Mouse (Mus musculus) liver, embryonic 14.5 days (tissue): ENCODE results near the gene Gm21746.
"Not testable (repeated sequence)": the region's sequence is repeated elsewhere in the genome, so short reads cannot be mapped to it uniquely, and the experiment has no call there.

ENCODE experiments used
- CTCF ChIP-seq: IDR thresholded peaks from 2 replicates; pipeline ENCODE4 v1.5.1; 2016; ENCODE audit warnings: antibody characterized with exemption, low read depth, control low read depth
- EP300 ChIP-seq: IDR thresholded peaks from 2 replicates; pipeline ENCODE4 v1.6.1; 2016; ENCODE audit warnings: antibody characterized with exemption, low read depth

DNA sequence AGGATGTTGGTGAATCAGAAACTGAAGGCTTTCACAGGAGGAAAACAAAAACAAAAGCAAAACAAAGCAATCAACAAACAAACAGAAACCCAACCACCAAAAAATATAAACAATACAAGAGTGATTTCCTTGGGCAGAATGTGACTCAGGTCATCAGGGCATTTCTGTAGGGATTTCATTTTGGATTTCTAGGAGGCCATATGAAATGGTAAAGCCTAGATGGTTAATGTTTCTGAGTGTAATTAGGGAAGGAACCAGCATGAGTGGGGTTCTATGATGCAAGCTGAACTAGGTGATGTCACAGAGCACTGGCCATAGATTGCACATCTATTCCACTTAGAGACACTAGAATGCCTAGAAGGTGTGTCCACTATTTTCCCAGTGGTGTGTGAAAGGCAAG, 29.0 kb upstream of the Gm21746 start, which contains the start of gene Gm20873:
- TF ChIP-seq CTCF, EP300: not testable (repeated sequence)
